Mouse (Mus musculus): ENCODE measurements around the gene Tmem125. TPM values are rescaled to one million over a fixed set of nuclear protein-coding genes. Genes with fewer than 3 reads are reported as not detected.

Tmem125 gene
- 0.80 and 0.88 TPM in 2 replicates for polyA plus RNA-seq (2015; fragmentation: Nextera tagmentation; extraction: Ambion mirVana)

DNA sequence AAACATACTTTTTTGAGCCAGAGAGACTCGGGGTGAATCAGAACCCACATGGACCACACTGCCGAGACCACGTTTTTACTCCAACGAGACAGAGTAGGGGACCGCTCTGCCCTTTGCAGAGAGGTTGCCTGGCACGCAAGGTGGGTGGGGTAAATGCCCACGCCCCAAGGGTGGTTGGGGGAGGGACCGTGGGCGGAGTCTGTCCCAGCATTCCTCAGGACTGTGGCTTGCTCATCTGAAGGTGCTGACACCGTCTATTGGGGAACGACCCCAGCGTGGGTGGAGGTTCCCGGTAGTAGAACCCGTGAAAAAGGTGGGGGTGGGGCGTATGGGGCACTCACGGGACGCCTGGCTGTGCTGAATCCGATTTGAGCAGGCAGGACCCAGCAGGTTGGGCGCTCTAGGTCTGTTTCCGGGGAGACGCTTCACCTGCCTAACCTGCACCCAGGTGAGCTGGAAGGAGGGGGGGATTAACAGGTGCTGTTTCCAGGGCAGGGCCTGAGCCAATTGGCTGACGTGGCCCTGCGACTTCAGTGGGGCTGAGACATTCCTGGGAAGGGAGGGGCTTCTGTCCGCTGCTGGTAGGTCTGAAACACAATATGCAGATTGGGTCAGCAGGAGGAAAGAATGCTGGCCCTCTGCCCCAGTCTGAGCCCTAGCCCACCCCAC lies at the start of gene Tmem125:
Gene Tmem125 (minus strand): TSS at position 453 of the 669 bp plus-strand sequence.
- Histone ChIP-seq H3K27me3 (no peaks in the 10 kb centered on the region), H3K9ac (peak within 1 kb of the TSS; percentile 20), H3K9me3 (replicated peaks) (peaks cover 3% of the 10 kb centered on the region), H3K4me1 (replicated peaks) (peaks cover 12% of the 10 kb centered on the region), H3K4me3 (replicated peaks) (peak within 1 kb of the TSS; percentile 41), H3K27ac (peak within 1 kb of the TSS; percentile 51), H3K36me3 (no peaks in the 10 kb centered on the region), H3K4me2 (peak within 1 kb of the TSS; percentile 61)
- ATAC-seq (ENCODE audit: low read depth) (peak; percentile 79), DNase-seq (peak; percentile 60)
- 5% methylated on average over 24 of the region's 24 CpGs for WGBS (ENCODE audit: insufficient replicate concordance)

DNA sequence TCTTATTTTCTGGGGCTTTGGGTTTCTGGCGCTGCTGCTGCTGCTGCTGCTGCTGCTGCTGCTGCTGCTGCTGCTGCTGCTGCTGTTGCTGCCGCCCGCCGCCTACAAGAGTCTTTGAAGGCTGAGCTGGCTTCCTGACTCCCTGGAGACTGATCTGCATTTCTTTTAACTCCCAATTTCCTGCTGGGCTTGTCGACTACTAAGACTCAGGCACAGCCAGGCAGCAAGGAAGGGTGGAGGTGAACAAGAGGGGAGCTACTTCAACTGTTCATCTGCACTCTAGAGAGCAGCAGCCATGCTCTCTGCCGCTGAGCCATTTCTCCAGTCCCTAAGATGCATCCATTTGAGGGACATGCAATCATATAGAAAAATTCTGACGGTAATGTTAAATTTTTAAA lies 45.9 kb upstream of the Tmem125 start:
- H3K4me1 ChIP-seq (replicated peaks): no peaks in the 10 kb centered on the region
- H3K9ac ChIP-seq: no peak overlapping the region
- no peaks in the 10 kb centered on the region for H3K9me3 ChIP-seq (replicated peaks)
- H3K36me3 ChIP-seq: no peaks in the 10 kb centered on the region
- H3K4me2 ChIP-seq: no peak overlapping the region
- DNase-seq (no peak), ATAC-seq (ENCODE audit: low read depth) (no peak)
- H3K4me3 ChIP-seq (replicated peaks): no peak overlapping the region
- H3K27ac ChIP-seq: no peak overlapping the region
- no peaks in the 10 kb centered on the region for H3K27me3 ChIP-seq
- 14% methylated on average over 7 of the region's 7 CpGs for WGBS (ENCODE audit: insufficient replicate concordance)

DNA sequence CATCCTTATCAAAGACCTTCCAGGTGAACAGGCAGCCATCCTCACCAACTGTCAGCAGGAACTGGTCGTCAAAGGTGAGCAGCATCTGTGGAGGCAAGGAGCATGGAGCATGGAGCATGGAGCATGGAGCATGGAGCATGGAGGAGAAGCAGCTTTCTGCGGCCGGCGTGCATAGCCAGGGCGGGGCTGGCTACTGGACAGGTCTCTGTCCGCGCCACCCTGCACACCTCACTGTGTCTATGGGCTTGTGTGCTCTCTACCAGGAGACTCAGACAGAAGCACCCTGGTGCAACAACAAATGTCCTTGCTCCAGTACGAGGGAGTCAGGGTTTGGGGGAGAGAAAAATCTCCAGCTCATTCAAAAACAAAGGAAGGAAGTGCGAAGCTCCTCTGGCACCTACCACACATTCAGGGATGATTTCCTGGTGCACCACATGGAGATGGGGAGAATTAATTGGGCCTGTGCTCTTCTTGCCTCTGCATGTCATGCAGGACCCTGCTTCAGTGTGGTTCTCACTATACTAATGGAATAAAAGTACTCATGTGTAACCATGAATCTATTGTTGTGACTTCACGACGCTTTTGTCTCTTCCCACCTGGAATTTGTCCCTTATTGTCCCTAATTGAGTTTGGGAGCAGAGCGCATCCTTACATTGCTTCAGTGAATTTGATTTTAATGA lies 45.3 kb upstream of the Tmem125 start:
- Histone ChIP-seq H3K4me3 (replicated peaks) (no peak overlapping the region), H3K9ac (no peak overlapping the region), H3K27ac (no peak overlapping the region), H3K4me2 (no peak overlapping the region), H3K36me3 (no peaks in the 10 kb centered on the region), H3K9me3 (replicated peaks) (no peaks in the 10 kb centered on the region), H3K27me3 (no peaks in the 10 kb centered on the region), H3K4me1 (replicated peaks) (no peaks in the 10 kb centered on the region)
- WGBS (ENCODE audit: insufficient replicate concordance): 60% methylated on average over 12 of the region's 12 CpGs
- DNase-seq (no peak), ATAC-seq (ENCODE audit: low read depth) (no peak)

DNA sequence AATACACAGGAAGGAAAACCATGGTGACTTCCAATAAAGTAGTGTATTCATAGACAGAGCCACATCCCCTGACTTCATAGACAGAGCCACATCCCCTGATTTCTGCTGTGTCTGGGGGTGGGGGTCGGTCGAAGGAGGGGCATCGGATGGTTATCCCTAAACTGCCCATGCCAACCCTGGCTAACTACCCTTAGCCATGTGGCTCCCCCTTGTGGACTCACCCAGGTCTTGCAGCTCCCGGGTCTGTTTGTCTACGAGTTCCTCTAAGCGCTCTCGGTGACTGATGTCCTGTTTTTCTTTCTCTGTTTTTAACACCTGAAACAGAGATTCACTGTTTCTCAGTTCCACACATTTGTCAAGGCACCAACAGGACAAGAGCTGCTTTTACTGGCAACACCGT lies 38.8 kb upstream of the Tmem125 start:
- ATAC-seq (ENCODE audit: low read depth) (no peak), DNase-seq (no peak)
- no peaks in the 10 kb centered on the region for H3K36me3 ChIP-seq
- no peaks in the 10 kb centered on the region for H3K9me3 ChIP-seq (replicated peaks)
- WGBS (ENCODE audit: insufficient replicate concordance): 81% methylated on average over 8 of the region's 8 CpGs
- H3K4me3 ChIP-seq (replicated peaks): no peak overlapping the region
- H3K27me3 ChIP-seq: peaks cover 7% of the 10 kb centered on the region; the same call in 1 of the 2 replicates
- no peaks in the 10 kb centered on the region for H3K4me1 ChIP-seq (replicated peaks)
- H3K9ac ChIP-seq: no peak overlapping the region
- no peak overlapping the region for H3K4me2 ChIP-seq
- H3K27ac ChIP-seq: no peak overlapping the region

DNA sequence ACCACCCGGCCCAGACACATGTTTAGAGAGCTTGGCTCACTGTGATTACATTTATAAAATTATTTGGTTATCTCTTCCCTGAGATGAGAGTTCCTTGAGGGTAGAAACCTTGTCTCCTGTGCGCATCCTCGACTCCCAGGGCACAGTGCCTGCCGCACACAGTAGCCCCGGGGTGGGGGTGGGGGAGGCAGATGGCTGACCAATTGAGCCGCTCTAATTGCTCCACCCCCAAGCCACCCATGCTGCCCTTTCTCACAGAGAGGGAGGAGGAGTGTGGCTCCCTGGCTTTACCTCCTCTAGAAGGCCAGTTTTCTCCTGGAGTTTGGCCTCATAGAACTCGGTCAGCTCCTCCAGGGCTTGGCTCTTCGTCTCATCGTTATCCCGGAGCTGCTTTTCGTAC lies 37.7 kb upstream of the Tmem125 start:
- Histone ChIP-seq H3K27ac (no peak overlapping the region), H3K4me3 (replicated peaks) (no peak overlapping the region), H3K4me2 (no peak overlapping the region), H3K9ac (no peak overlapping the region), H3K9me3 (replicated peaks) (no peaks in the 10 kb centered on the region), H3K4me1 (replicated peaks) (no peaks in the 10 kb centered on the region), H3K27me3 (peaks cover 14% of the 10 kb centered on the region; the same call in 1 of the 2 replicates), H3K36me3 (no peaks in the 10 kb centered on the region)
- 57% methylated on average over 11 of the region's 11 CpGs for WGBS (ENCODE audit: insufficient replicate concordance)
- DNase-seq (no peak), ATAC-seq (ENCODE audit: low read depth) (no peak)

DNA sequence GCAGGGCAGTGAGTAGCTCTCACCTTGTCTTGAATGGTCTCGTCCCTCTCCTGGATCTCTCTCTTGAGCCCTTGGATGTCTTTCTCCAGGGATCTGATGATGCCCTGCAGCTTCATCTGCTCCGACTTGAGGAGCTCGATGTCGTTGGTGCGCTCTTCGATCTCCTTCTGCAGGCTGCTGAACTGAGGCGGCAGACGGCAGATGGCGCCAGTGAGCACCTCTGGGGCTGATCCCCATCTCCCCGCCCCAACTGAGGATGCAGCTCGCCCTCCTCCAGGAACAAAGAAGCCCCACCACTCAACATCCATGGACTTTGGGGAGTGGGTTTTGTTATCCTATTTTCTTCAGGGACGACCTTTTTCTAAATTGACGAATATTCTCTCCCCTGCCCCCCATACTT lies 35.5 kb upstream of the Tmem125 start:
- Histone ChIP-seq H3K9ac (no peak overlapping the region), H3K27me3 (peaks cover 28% of the 10 kb centered on the region), H3K9me3 (replicated peaks) (no peaks in the 10 kb centered on the region), H3K4me1 (replicated peaks) (no peaks in the 10 kb centered on the region), H3K27ac (no peak overlapping the region), H3K36me3 (no peaks in the 10 kb centered on the region), H3K4me2 (no peak overlapping the region), H3K4me3 (replicated peaks) (no peak overlapping the region)
- DNase-seq (no peak), ATAC-seq (ENCODE audit: low read depth) (no peak)
- 36% methylated on average over 13 of the region's 13 CpGs for WGBS (ENCODE audit: insufficient replicate concordance)

DNA sequence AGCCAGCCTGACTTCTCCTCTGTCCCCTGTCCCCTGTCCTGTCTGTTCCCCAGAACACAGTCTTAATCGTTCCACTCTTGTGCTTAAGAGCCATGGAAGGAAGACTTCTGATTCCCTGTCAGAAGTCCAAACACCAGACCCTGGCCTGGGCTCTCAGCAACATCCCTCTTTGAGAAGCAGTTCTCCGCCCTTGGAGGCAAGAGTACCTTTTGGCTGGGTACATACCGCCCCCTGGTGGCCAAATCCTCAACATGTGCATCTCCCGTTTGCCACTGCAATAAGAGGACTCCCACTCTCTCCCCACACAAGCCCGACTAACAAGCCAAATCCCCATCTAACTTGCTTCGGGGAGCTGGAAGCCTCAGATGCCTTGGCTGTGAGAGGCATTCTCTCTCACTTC lies 32.3 kb upstream of the Tmem125 start:
- no peak overlapping the region for H3K4me3 ChIP-seq (replicated peaks)
- no peaks in the 10 kb centered on the region for H3K4me1 ChIP-seq (replicated peaks)
- H3K36me3 ChIP-seq: no peaks in the 10 kb centered on the region
- H3K4me2 ChIP-seq: no peak overlapping the region
- H3K27me3 ChIP-seq: peaks cover 49% of the 10 kb centered on the region
- DNase-seq: peak; percentile 71
- H3K27ac ChIP-seq: no peak overlapping the region
- WGBS (ENCODE audit: insufficient replicate concordance): 8% methylated on average over 6 of the region's 6 CpGs
- H3K9me3 ChIP-seq (replicated peaks): no peaks in the 10 kb centered on the region
- no peak for ATAC-seq (ENCODE audit: low read depth)
- no peak overlapping the region for H3K9ac ChIP-seq

DNA sequence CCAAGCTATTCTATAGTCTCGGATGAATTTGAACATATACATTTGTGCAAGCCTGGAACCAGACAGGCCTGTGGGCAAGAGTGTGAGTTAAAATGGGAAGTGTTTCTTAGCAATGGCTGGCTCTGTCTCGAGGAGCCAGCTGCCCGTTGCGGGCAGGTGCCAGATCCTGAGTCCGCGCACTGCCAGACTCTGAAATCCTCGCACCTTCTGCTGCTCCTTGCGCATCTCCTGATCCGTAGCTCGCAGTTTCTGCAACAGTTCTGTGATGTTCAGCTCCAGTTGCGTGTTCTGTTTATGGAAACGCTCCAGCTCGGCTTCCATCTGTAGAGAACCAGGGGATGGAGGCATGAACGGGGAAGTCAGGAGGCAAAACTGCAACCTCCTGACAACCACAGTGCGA lies 27.6 kb upstream of the Tmem125 start:
- ATAC-seq (ENCODE audit: low read depth): no peak
- WGBS (ENCODE audit: insufficient replicate concordance): 69% methylated on average over 15 of the region's 15 CpGs
- peaks cover 34% of the 10 kb centered on the region for H3K27me3 ChIP-seq

DNA sequence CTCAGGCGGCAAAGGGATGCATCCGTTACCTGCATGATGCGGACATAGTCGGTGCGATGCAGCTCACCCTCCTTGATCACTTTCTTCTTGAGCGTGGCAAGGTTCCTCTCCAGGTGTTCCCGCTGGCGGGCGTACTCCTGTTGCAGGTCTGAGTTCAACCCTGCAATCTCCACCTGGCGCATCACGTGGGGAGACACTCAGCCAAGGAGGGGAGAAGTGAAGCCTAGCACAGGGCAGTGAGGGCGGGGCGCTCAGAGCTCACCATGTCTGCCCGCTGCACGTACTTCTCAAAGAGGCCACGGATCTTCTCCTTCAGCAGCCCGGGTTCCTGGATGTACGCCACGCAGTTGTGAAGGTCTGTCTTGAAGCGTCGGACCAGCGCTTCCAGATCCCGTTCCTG lies 25.5 kb upstream of the Tmem125 start:
- Histone ChIP-seq H3K9me3 (replicated peaks) (peaks cover 8% of the 10 kb centered on the region; the same call in 1 of the 2 replicates), H3K27me3 (peaks cover 21% of the 10 kb centered on the region), H3K4me2 (peak overlapping the region; percentile 50), H3K9ac (peak overlapping the region; percentile 60), H3K4me1 (replicated peaks) (peaks cover 49% of the 10 kb centered on the region), H3K27ac (peak overlapping the region; percentile 80), H3K36me3 (no peaks in the 10 kb centered on the region), H3K4me3 (replicated peaks) (peak overlapping the region; percentile 40)
- ATAC-seq (ENCODE audit: low read depth): peak; percentile 43; the same call in 1 of the 2 replicates
- WGBS (ENCODE audit: insufficient replicate concordance): 65% methylated on average over 23 of the region's 23 CpGs
- DNase-seq: peak; percentile 58

More for the DNA sequence above, 27.6 kb upstream of the Tmem125 start:
- Histone ChIP-seq H3K9ac (no peak overlapping the region), H3K36me3 (no peaks in the 10 kb centered on the region), H3K4me2 (no peak overlapping the region), H3K9me3 (replicated peaks) (peaks cover 8% of the 10 kb centered on the region; the same call in 1 of the 2 replicates), H3K27ac (no peak overlapping the region), H3K4me3 (replicated peaks) (no peak overlapping the region), H3K4me1 (replicated peaks) (peaks cover 45% of the 10 kb centered on the region)
- DNase-seq: no peak

DNA sequence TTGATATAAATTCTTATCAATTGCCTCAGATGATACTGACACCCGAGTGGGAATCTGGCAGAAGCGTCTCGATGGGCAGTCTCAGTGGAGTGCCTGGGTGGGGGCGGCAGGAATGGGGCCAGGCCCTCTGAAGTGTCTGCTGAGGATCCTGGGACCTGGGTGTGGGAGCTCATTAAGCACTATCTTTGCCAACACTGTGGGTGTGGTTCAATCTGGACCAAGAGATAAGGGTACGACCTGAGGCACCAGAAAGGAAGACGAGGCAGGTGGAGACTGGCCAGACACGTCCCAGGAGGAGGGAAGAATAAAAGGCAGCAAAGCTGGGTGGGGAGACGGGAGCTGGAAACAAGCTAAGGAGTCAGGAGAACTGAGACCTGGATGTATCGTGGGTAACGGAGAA lies 24.9 kb upstream of the Tmem125 start:
- peaks cover 8% of the 10 kb centered on the region; the same call in 1 of the 2 replicates for H3K9me3 ChIP-seq (replicated peaks)
- peak overlapping the region; percentile 50 for H3K4me2 ChIP-seq
- peak overlapping the region; percentile 82 for H3K27ac ChIP-seq
- 21% methylated on average over 10 of the region's 10 CpGs for WGBS (ENCODE audit: insufficient replicate concordance)
- H3K9ac ChIP-seq: peak overlapping the region; percentile 52
- peak overlapping the region; percentile 40 for H3K4me3 ChIP-seq (replicated peaks)
- no peaks in the 10 kb centered on the region for H3K36me3 ChIP-seq
- peak; percentile 92 for DNase-seq
- peak; percentile 95 for ATAC-seq (ENCODE audit: low read depth)
- H3K27me3 ChIP-seq: peaks cover 15% of the 10 kb centered on the region
- peaks cover 49% of the 10 kb centered on the region for H3K4me1 ChIP-seq (replicated peaks)

DNA sequence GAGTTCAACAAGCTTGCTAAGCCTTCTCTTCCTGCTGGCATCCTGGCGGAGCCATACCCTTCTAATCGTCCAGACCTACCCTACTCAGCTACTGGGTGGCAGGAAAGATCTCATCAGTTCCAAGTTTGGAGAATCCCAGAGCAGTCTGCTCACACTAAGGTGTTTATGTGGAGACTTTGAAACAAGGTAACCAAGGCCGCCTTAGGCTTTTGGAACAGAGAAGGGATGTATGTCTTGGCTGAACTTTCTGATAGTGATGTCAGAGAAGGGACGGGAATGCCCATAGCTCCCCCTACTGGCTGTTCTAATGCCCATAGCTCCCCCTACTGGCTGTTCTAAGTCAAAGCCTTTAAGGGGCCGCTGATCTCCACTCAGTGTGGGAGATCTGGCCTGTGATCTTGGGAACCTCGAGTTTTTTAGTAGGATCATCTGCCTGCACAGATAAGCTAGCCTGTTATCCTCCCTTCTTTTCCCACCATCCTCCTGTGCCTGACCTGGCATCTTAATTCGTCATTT lies 22.4 kb upstream of the Tmem125 start:
- ATAC-seq (ENCODE audit: low read depth) (no peak), DNase-seq (peak; percentile 63)
- Histone ChIP-seq H3K4me1 (replicated peaks) (peaks cover 49% of the 10 kb centered on the region), H3K36me3 (no peaks in the 10 kb centered on the region), H3K9ac (no peak overlapping the region; the same call in 1 of the 2 replicates), H3K4me2 (no peak overlapping the region), H3K27me3 (no peaks in the 10 kb centered on the region), H3K4me3 (replicated peaks) (no peak overlapping the region), H3K27ac (no peak overlapping the region), H3K9me3 (replicated peaks) (peaks cover 8% of the 10 kb centered on the region; the same call in 1 of the 2 replicates)
- 29% methylated on average over 7 of the region's 7 CpGs for WGBS (ENCODE audit: insufficient replicate concordance)
